Mouse (Mus musculus): ENCODE measurements around the gene Ffar3. TPM values are rescaled to one million over a fixed set of nuclear protein-coding genes. Genes with fewer than 3 reads are reported as not detected.

Ffar3 gene
- total and polyA plus RNA-seq, 3 experiments = not detected

- Histone ChIP-seq H3K4me1 (ENCODE audit: control insufficient read depth in 1 of 2, insufficient read depth in 2 of 2) (peaks cover 6 to 26% of the 10 kb centered on the region in 2 experiments; a peak in 3 of 4 replicates), H3K4me2 (ENCODE audit: insufficient read depth, low read depth, poor library complexity, severe bottlenecking) (no peak overlapping the region), H3K36me3 (replicated peaks in 1 of 2; ENCODE audit: control insufficient read depth in 1 of 2, insufficient read depth in 1 of 2, low read length in 1 of 2) (no peaks in the 10 kb centered on the region), H3K79me2 (replicated peaks; ENCODE audit: control insufficient read depth, extremely low read depth, insufficient read depth, poor library complexity, severe bottlenecking) (no peaks in the 10 kb centered on the region), H3K4me3 (replicated peaks in 1 of 3; ENCODE audit: low read depth in 2 of 3, low read length in 2 of 3, poor library complexity in 1 of 3) (no peak overlapping the region), H3K9me3 (replicated peaks; ENCODE audit: low read length) (no peaks in the 10 kb centered on the region), H3K27ac (ENCODE audit: insufficient read depth, low read depth) (no peak overlapping the region), H3K9ac (ENCODE audit: insufficient read depth, low read depth) (no peak overlapping the region), H3K27me3 (replicated peaks) (no peaks in the 10 kb centered on the region)
- TF ChIP-seq MYC (IDR thresholded peaks at IDR 0.05; ENCODE audit: low read depth, low read length) (no peak), USF1 (IDR thresholded peaks at IDR 0.05; ENCODE audit: low read depth, low read length) (peak; percentile 15; the same call in 1 of the 2 replicates)
- no peak for DNase-seq (ENCODE audit: extremely low read depth)
- dilution Hi-C loops (cut with MboI; ENCODE audit: extremely low pct_ligation_motif_present, extremely low pct_unique_long_range_greater_than_20kb, low sequenced_read_pairs) (no loop called here), in situ Hi-C loops (cut with MboI; ENCODE audit: low pct_ligation_motif_present, low pct_unique_long_range_greater_than_20kb, low sequenced_read_pairs) (no loop called here)
These were observed 35.0 kb downstream of the Ffar3 start for GRCm38 (mm10) chr7:30820854-30821445.

DNA sequence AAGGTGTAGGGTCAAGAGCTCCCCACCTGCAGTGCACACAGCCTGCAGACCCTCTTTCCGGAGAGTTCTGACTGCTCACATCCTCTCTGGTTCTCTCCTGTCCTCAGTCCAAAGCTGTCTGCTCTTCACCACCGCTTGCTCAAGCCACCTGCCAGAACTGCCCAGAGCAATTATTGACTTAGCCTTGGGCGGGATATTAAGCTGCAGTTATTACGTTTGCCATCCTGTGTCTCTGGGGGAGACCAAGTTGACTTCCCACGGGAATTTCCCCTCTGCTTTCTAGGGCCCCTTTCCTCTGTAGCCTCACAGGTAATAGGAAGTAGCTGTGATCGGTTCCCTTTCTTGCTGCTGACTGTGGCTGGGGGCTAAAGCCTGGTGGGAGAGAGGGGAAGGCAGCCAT, 35.8 kb downstream of the Ffar3 start:
- Histone ChIP-seq H3K36me3 (replicated peaks in 1 of 2; ENCODE audit: control insufficient read depth in 1 of 2, insufficient read depth in 1 of 2, low read length in 1 of 2) (no peaks in the 10 kb centered on the region), H3K27me3 (replicated peaks) (no peaks in the 10 kb centered on the region), H3K79me2 (replicated peaks; ENCODE audit: control insufficient read depth, extremely low read depth, insufficient read depth, poor library complexity, severe bottlenecking) (no peaks in the 10 kb centered on the region), H3K9ac (ENCODE audit: insufficient read depth, low read depth) (no peak overlapping the region), H3K4me2 (ENCODE audit: insufficient read depth, low read depth, poor library complexity, severe bottlenecking) (no peak overlapping the region), H3K4me3 (replicated peaks in 1 of 3; ENCODE audit: low read depth in 2 of 3, low read length in 2 of 3, poor library complexity in 1 of 3) (no peak overlapping the region), H3K4me1 (ENCODE audit: control insufficient read depth in 1 of 2, insufficient read depth in 2 of 2) (peaks cover 6 to 26% of the 10 kb centered on the region in 2 experiments; a peak in 3 of 4 replicates), H3K27ac (ENCODE audit: insufficient read depth, low read depth) (no peak overlapping the region), H3K9me3 (replicated peaks; ENCODE audit: low read length) (no peaks in the 10 kb centered on the region)
- in situ Hi-C loops (cut with MboI; ENCODE audit: low pct_ligation_motif_present, low pct_unique_long_range_greater_than_20kb, low sequenced_read_pairs) = no loop called here
- DNase-seq (ENCODE audit: extremely low read depth) = no peak
- no peak for TF ChIP-seq NRF1 (IDR thresholded peaks at IDR 0.05; ENCODE audit: low read depth, low read length)
- TF ChIP-seq MAX (IDR thresholded peaks at IDR 0.05; ENCODE audit: low read length) = no peak
- no peak for TF ChIP-seq MAFK (IDR thresholded peaks at IDR 0.05; ENCODE audit: insufficient replicate concordance, low read length)
- no peak for TF ChIP-seq CHD2 (IDR thresholded peaks at IDR 0.05; ENCODE audit: low read length)
- TF ChIP-seq PAX5 (IDR thresholded peaks at IDR 0.05; ENCODE audit: low read length) = no peak
- dilution Hi-C loops (cut with MboI; ENCODE audit: extremely low pct_ligation_motif_present, extremely low pct_unique_long_range_greater_than_20kb, low sequenced_read_pairs) = no loop called here

DNA sequence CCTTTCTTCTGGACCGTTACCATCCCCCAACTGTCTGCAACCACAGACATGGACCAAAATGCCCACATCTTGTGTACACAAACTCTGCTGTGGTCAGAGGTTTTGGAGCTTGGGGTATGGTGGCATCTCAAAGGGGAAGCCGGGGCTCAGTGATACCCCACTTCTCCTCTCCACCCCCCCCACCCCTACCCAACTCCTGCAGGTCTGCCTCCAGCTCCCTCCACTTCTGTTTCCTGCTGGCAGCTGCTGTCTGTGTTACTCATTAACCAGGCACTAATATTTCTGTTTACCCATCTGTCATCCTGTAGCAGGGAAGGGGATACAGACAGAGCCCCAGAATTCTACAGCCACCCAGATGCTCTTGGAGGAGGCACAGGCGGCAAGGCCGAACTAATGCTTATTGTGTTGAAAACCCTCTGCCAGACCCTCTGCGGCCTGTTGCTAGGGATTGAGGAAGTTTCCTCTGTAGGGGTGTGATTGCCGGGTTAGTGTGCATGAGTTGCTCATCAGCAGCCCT, 43.6 kb downstream of the Ffar3 start:
- no peaks in the 10 kb centered on the region for H3K27me3 ChIP-seq (replicated peaks)
- DNase-seq (ENCODE audit: extremely low read depth) = no peak
- no peaks in the 10 kb centered on the region for H3K79me2 ChIP-seq (replicated peaks; ENCODE audit: control insufficient read depth, extremely low read depth, insufficient read depth, poor library complexity, severe bottlenecking)
- peaks cover 7% of the 10 kb centered on the region for H3K9me3 ChIP-seq (replicated peaks; ENCODE audit: low read length)
- H3K27ac ChIP-seq (ENCODE audit: insufficient read depth, low read depth) = no peak overlapping the region
- H3K4me2 ChIP-seq (ENCODE audit: insufficient read depth, low read depth, poor library complexity, severe bottlenecking) = no peak overlapping the region
- in situ Hi-C loops (cut with MboI; ENCODE audit: low pct_ligation_motif_present, low pct_unique_long_range_greater_than_20kb, low sequenced_read_pairs) = no loop called here
- no peak overlapping the region for H3K9ac ChIP-seq (ENCODE audit: insufficient read depth, low read depth)
- H3K36me3 ChIP-seq (replicated peaks in 1 of 2; ENCODE audit: control insufficient read depth in 1 of 2, insufficient read depth in 1 of 2, low read length in 1 of 2) = no peaks in the 10 kb centered on the region
- TF ChIP-seq NELFE (IDR thresholded peaks at IDR 0.05; ENCODE audit: low read depth, low read length) (no peak), ZNF384 (IDR thresholded peaks at IDR 0.05; ENCODE audit: low read depth, low read length) (no peak), E2F4 (IDR thresholded peaks at IDR 0.05; ENCODE audit: insufficient replicate concordance, low read depth, low read length) (no peak), ELF1 (IDR thresholded peaks at IDR 0.05; ENCODE audit: low read depth, low read length) (no peak), UBTF (IDR thresholded peaks at IDR 0.05; ENCODE audit: low read depth, low read length) (no peak), JUN (IDR thresholded peaks at IDR 0.05; ENCODE audit: insufficient read depth, low read depth, low read length) (no peak), MXI1 (IDR thresholded peaks at IDR 0.05; ENCODE audit: low read depth, low read length) (no peak), CTCF (conservative IDR thresholded peaks at IDR 0.05 in 1 of 2, IDR thresholded peaks at IDR 0.05 in 1 of 2; ENCODE audit: low read depth in 2 of 2, low read length in 2 of 2) (no peak), IRF4 (IDR thresholded peaks at IDR 0.05; ENCODE audit: low read depth, low read length) (no peak), USF1 (IDR thresholded peaks at IDR 0.05; ENCODE audit: low read depth, low read length) (no peak), ZKSCAN1 (IDR thresholded peaks at IDR 0.05; ENCODE audit: borderline replicate concordance, low read depth, low read length) (no peak), HCFC1 (IDR thresholded peaks at IDR 0.05; ENCODE audit: low read depth, low read length) (no peak), ETS1 (conservative IDR thresholded peaks at IDR 0.05; ENCODE audit: low read depth, low read length) (no peak), MAZ (IDR thresholded peaks at IDR 0.05; ENCODE audit: low read depth, low read length) (no peak), MAX (IDR thresholded peaks at IDR 0.05; ENCODE audit: low read length) (no peak), MEF2A (IDR thresholded peaks at IDR 0.05; ENCODE audit: borderline replicate concordance, low read depth, low read length) (no peak), SMC3 (IDR thresholded peaks at IDR 0.05; ENCODE audit: low read depth, low read length) (no peak)
- no peak overlapping the region for H3K4me3 ChIP-seq (replicated peaks in 1 of 3; ENCODE audit: low read depth in 2 of 3, low read length in 2 of 3, poor library complexity in 1 of 3)
- peaks cover 0 to 6% of the 10 kb centered on the region in 2 experiments; a peak in 2 of 4 replicates for H3K4me1 ChIP-seq (ENCODE audit: control insufficient read depth in 1 of 2, insufficient read depth in 2 of 2)
- dilution Hi-C loops (cut with MboI; ENCODE audit: extremely low pct_ligation_motif_present, extremely low pct_unique_long_range_greater_than_20kb, low sequenced_read_pairs) = no loop called here
